Mouse (Mus musculus) liver, embryonic 15.5 days (tissue): ENCODE data around the gene Zbtb20. TPM values are rescaled to one million over a fixed set of nuclear protein-coding genes. Genes with fewer than 3 reads are reported as not detected.

ENCODE experiments used
- ATAC-seq: fragments of 200-750 bp; cut with Nextera tagmentation; 2 replicates; pipeline ENCODE4 v1.8.0; 2017; ENCODE audit warnings: moderate number of reproducible peaks, mild to moderate bottlenecking, moderate library complexity; ENCODE audit not compliant: insufficient read depth
- H3K27ac ChIP-seq: fragments of 300-500 bp; sonication (generic); replicated peaks from 2 replicates; pipeline ENCODE4 v1.5.1; 2015; ENCODE audit warnings: mild to moderate bottlenecking, inconsistent platforms
- H3K27me3 ChIP-seq: fragments of 300-500 bp; sonication (generic); 2 replicates; pipeline ENCODE4 v1.6.1; 2015; ENCODE audit warnings: mild to moderate bottlenecking, inconsistent platforms
- H3K36me3 ChIP-seq: fragments of 300-500 bp; sonication (generic); replicated peaks from 2 replicates; pipeline ENCODE4 v1.6.1; 2015; ENCODE audit warnings: moderate library complexity, mild to moderate bottlenecking, inconsistent platforms
- H3K4me1 ChIP-seq: fragments of 300-500 bp; sonication (generic); replicated peaks from 2 replicates; pipeline ENCODE4 v1.6.1; 2015; ENCODE audit warnings: inconsistent platforms
- H3K4me2 ChIP-seq: fragments of 300-500 bp; sonication (generic); 2 replicates; pipeline ENCODE4 v1.6.1; 2015; ENCODE audit warnings: moderate library complexity, mild to moderate bottlenecking, inconsistent platforms
- H3K4me3 ChIP-seq: fragments of 300-500 bp; sonication (generic); replicated peaks from 2 replicates; pipeline ENCODE4 v1.5.1; 2015; ENCODE audit warnings: mild to moderate bottlenecking, inconsistent platforms
- H3K9ac ChIP-seq: fragments of 300-500 bp; sonication (generic); 2 replicates; pipeline ENCODE4 v1.6.1; 2015; ENCODE audit warnings: moderate library complexity, mild to moderate bottlenecking, inconsistent platforms
- H3K9me3 ChIP-seq: fragments of 300-500 bp; sonication (generic); replicated peaks from 2 replicates; pipeline ENCODE4 v1.6.1; 2016; ENCODE audit warnings: inconsistent platforms
- WGBS: fragments of 180-500 bp; shearing (Covaris S2); methylation state at CpG from one replicate; pipeline ENCODE4 v1.1.7; 2015; ENCODE audit warnings: mixed read lengths; ENCODE audit not compliant: insufficient replicate concordance; 5-methylcytosine and 5-hydroxymethylcytosine counted together
- polyA plus RNA-seq: library from polyadenylated mRNA; unstranded; fragments of >200 nt; fragmentation: Nextera tagmentation; extraction: Ambion mirVana; gene quantifications from 2 replicates; pipeline ENCODE4 v1.2.1, GENCODE M21; 2015

Zbtb20 gene
- polyA plus RNA-seq, 1 experiment from 2014 or later = 5.1 TPM

DNA sequence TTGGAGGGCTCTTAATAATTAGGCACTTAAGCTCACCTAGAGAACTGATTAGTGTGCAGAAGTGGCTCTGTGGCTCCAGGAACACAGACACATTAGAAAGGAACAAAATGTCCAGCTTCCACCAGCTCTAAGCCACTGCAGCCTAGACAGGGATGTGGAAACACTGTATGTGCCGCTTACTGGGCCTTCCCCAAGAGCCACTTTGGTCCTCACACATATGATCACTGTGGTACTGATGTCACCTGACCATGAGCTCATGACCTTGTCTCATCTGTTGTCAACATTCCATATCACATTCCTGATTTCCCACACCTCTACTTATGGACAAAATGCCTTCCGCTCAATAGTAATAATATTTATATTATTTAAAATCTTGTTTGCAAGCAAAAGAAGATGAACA, 553.3 kb downstream of the Zbtb20 start:
- ATAC-seq = no peak
- H3K4me3 ChIP-seq = no peak overlapping the region
- H3K27ac ChIP-seq = no peak overlapping the region
- no peaks in the 10 kb centered on the region for H3K4me1 ChIP-seq
- WGBS = 74% methylated on average over 2 of the region's 2 CpGs
- no peaks in the 10 kb centered on the region for H3K36me3 ChIP-seq
- H3K9ac ChIP-seq = no peak overlapping the region
- H3K9me3 ChIP-seq = no peaks in the 10 kb centered on the region
- H3K4me2 ChIP-seq = no peak overlapping the region
- H3K27me3 ChIP-seq = no peaks in the 10 kb centered on the region

DNA sequence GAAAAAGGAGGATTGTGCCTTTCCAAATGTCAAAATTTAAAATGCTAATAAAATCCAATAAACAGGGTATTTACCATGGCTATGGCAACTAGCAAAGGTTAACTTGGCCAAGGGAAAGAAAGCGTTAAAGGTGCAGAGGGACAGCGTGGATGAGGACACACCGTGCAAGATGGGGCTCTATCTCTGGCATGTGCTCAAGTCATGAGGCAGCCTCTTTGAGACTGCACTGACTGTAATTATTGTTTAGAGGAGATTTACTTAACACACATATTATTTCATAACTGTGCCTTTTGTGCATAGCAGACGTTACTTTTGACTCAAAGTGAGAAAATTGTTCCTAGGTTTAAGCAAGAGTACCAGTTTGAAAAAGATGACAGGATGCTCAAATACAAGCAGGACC, 554.3 kb downstream of the Zbtb20 start:
- Histone ChIP-seq H3K9me3 (no peaks in the 10 kb centered on the region), H3K27me3 (no peaks in the 10 kb centered on the region), H3K4me2 (no peak overlapping the region), H3K27ac (no peak overlapping the region), H3K36me3 (no peaks in the 10 kb centered on the region), H3K4me3 (no peak overlapping the region), H3K4me1 (no peaks in the 10 kb centered on the region), H3K9ac (no peak overlapping the region)
- no peak for ATAC-seq
- 82% methylated on average over 4 of the region's 4 CpGs for WGBS

DNA sequence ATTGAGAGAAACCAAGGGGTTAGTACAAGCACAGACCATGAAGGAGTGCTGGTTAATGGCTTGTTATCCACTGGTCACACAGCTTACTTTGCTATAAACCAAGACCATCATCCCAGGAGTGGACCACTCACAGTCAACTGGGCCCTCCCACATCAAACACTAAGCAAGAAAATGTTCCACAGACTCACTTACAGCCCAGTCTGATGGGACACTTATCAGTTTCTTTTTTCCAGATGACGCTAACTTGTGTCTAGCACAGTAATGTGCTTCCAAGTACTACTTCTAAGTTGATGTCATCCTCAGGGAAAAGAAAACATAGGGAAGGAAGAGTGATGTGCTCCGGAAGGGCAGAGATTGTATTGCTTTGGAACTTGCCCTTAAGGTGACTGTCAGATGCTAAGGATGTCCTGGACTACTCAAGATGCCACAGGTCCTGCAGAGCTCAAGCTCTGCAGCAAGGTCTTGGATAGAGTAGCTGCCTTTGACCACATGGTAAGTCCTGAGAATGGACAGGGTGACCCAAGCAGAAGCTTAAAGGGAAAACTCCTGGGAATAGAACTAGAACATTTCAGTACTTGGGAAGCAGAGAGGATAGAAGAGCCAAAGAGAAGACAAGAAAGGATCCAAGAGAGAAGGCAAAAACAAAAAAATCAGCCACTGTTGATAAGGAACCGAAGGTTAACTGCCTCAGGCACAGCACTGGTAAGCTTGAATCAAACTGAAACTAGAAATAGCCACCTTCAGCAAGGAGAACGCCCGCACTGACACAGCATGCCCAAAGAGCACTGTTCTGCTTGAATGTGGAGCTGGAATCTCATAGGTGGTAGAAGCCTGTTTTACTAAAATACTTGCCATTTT, 556.1 kb downstream of the Zbtb20 start:
- Histone ChIP-seq H3K4me2 (no peak overlapping the region), H3K4me1 (no peaks in the 10 kb centered on the region), H3K27me3 (no peaks in the 10 kb centered on the region), H3K27ac (no peak overlapping the region), H3K36me3 (no peaks in the 10 kb centered on the region), H3K9ac (no peak overlapping the region), H3K4me3 (no peak overlapping the region), H3K9me3 (no peaks in the 10 kb centered on the region)
- ATAC-seq = no peak
- WGBS = 64% methylated on average over 5 of the region's 5 CpGs

DNA sequence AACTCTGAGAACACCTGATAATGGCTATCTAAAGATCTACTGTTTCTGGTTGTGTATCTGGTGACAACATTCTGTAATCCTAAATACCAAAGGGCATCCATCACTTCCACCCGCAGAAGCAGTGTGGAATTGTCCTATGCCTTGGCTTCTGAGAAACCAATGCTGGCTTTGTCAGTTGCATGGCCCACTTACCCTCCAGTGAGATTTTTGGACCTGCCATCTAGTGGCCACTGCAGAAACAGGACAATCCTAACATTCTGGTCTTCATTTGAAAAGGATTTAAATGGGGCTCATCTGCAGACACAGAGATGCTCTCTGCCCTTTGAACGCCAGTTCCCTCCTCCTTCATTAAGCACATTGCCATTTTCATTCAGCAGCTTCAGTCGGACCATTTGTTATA, 559.3 kb downstream of the Zbtb20 start:
- Histone ChIP-seq H3K27ac (no peak overlapping the region), H3K4me3 (no peak overlapping the region), H3K4me1 (no peaks in the 10 kb centered on the region), H3K9ac (no peak overlapping the region), H3K9me3 (no peaks in the 10 kb centered on the region), H3K36me3 (no peaks in the 10 kb centered on the region), H3K4me2 (no peak overlapping the region), H3K27me3 (no peaks in the 10 kb centered on the region)
- ATAC-seq = no peak
- 55% methylated on average over 3 of the region's 3 CpGs for WGBS

GRCm38 (mm10) chr16:43438878-43439371, 563.2 kb downstream of the Zbtb20 start:
- 46% methylated on average over 8 of the region's 8 CpGs for WGBS
- ATAC-seq = no peak
- no peaks in the 10 kb centered on the region for H3K36me3 ChIP-seq
- no peak overlapping the region for H3K9ac ChIP-seq
- no peaks in the 10 kb centered on the region for H3K4me1 ChIP-seq
- no peaks in the 10 kb centered on the region for H3K9me3 ChIP-seq
- no peaks in the 10 kb centered on the region for H3K27me3 ChIP-seq
- H3K4me2 ChIP-seq = no peak overlapping the region
- H3K4me3 ChIP-seq = no peak overlapping the region
- no peak overlapping the region for H3K27ac ChIP-seq

GRCm38 (mm10) chr16:43441392-43441791, 565.7 kb downstream of the Zbtb20 start:
- ATAC-seq = no peak
- Histone ChIP-seq H3K4me3 (no peak overlapping the region), H3K27ac (no peak overlapping the region), H3K27me3 (no peaks in the 10 kb centered on the region), H3K4me1 (no peaks in the 10 kb centered on the region), H3K36me3 (no peaks in the 10 kb centered on the region), H3K9me3 (no peaks in the 10 kb centered on the region), H3K9ac (no peak overlapping the region), H3K4me2 (no peak overlapping the region)
- 71% methylated on average over 6 of the region's 6 CpGs for WGBS

- WGBS = 59% methylated on average over 2 of the region's 2 CpGs
- no peak for ATAC-seq
- no peak overlapping the region for H3K27ac ChIP-seq
- H3K4me3 ChIP-seq = no peak overlapping the region
- H3K4me2 ChIP-seq = no peak overlapping the region
- no peaks in the 10 kb centered on the region for H3K4me1 ChIP-seq
- H3K9me3 ChIP-seq = no peaks in the 10 kb centered on the region
- H3K9ac ChIP-seq = no peak overlapping the region
- H3K36me3 ChIP-seq = no peaks in the 10 kb centered on the region
- H3K27me3 ChIP-seq = no peaks in the 10 kb centered on the region
These were observed 567.4 kb downstream of the Zbtb20 start for GRCm38 (mm10) chr16:43443034-43443433.

DNA sequence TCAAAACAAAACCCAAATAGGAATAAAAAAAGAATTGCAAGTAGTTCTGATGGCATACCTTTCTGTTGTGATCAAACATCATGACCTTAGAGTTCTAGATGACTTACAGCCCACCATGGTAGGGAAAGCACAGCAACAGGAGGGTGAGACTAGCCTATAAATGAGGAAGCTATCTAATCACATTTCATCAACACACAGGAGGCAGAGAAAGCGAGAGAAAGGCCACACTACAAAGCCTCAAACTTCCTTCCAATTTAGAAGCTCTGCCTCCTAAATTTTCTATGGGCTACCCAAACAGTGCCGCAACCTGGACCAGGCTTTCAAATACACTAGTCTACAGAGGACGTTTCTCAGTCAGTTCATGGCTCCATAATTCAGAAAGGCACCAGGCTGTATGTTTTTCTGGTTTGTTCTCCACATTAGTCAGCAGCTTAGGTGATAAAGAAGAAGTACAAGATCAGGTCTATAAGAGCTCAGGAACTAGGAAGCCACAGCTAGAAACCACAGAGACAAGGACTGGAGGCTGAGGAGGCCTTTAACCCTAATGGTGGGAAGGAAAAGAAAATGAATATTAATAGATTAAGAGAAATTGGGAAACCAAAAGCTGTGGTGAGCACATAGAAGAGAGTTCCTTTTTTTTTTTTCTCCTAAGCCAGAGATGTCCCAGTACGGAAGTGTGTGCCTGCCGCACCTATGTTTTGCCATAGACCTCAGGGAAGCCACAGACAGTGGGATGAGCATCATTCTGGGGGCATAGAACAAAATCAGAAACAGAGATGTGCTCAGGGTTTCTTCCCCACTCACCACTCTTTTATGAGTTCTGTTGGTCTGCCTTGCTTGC, 572.7 kb downstream of the Zbtb20 start:
- no peak for ATAC-seq
- no peak overlapping the region for H3K27ac ChIP-seq

DNA sequence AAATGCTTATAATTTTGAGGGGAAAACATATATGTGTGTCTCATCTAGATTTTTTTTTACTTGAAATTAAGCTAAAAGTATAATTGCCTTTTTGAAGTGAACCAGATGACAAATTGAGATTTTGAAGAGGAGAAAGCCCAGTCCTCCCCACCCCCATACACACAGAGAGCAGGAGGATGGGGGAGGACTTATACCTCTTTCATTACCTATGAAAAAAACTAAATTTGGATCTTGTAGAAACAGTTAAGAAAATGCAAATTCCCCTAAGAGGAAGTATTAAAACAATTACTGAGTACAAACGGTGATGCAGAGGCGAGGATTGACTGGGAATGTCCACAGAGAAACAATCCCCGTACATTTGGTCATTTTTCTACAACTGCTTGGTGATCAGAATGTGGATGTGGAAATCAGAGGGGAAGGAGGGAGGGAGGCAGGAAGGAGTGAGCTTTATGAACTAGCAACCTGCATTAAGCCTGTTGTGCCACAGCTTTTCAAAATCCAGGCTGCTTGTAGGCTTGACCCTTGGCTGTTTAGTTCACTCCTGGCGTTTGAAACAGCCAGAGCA, 578.8 kb downstream of the Zbtb20 start:
- ATAC-seq = no peak
- no peak overlapping the region for H3K4me2 ChIP-seq
- no peak overlapping the region for H3K27ac ChIP-seq
- no peak overlapping the region for H3K9ac ChIP-seq
- H3K36me3 ChIP-seq = no peaks in the 10 kb centered on the region
- WGBS = 45% methylated on average over 4 of the region's 4 CpGs
- H3K4me3 ChIP-seq = no peak overlapping the region
- H3K9me3 ChIP-seq = no peaks in the 10 kb centered on the region
- no peaks in the 10 kb centered on the region for H3K4me1 ChIP-seq
- no peaks in the 10 kb centered on the region for H3K27me3 ChIP-seq

More for the DNA sequence above, 572.7 kb downstream of the Zbtb20 start:
- no peaks in the 10 kb centered on the region for H3K27me3 ChIP-seq
- no peaks in the 10 kb centered on the region for H3K9me3 ChIP-seq
- H3K4me1 ChIP-seq = no peaks in the 10 kb centered on the region
- no peak overlapping the region for H3K4me3 ChIP-seq
- H3K9ac ChIP-seq = no peak overlapping the region
- H3K4me2 ChIP-seq = no peak overlapping the region
- H3K36me3 ChIP-seq = no peaks in the 10 kb centered on the region
- 10% methylated on average over 5 of the region's 5 CpGs for WGBS

DNA sequence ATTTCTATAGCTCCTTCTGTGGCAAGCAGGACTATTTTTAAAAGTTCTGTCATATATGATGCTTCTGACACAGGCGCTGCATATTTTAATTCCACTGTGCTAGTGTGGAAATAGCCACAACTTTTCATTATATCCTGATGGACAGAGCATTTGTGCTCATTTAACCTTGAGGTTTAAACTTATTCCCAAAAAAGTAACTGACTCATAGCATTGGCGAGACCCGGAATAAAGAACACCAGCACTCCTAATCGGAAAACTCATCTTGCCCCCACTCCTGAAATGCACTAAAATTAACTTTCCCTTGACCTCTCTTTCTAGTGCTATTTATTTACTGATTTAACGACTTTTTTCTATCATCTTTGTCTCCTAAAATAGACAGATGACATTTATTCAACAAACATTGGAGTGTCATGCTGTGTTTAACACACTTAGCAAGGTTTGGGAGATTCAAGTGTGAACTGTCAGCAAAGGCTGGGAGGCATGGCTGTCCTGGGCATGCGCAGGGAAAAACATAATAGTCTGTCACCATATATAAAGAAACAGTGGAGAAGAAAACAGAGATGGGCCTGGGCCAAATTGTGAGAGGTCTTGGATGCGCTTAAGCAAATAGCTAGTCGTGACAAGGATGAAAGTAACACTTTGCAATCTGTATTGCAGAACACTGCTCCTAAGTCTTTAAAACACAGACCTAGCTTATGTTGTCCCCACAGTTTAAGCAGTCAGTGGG, 580.9 kb downstream of the Zbtb20 start:
- H3K27me3 ChIP-seq = no peaks in the 10 kb centered on the region
- no peak overlapping the region for H3K4me3 ChIP-seq
- no peak overlapping the region for H3K4me2 ChIP-seq
- H3K9ac ChIP-seq = no peak overlapping the region
- no peaks in the 10 kb centered on the region for H3K4me1 ChIP-seq
- no peak for ATAC-seq
- no peak overlapping the region for H3K27ac ChIP-seq
- WGBS = 65% methylated on average over 8 of the region's 8 CpGs
- no peaks in the 10 kb centered on the region for H3K36me3 ChIP-seq
- no peaks in the 10 kb centered on the region for H3K9me3 ChIP-seq
